8 mouse cellular contexts compared by ENCODE assay signal in genomic region chr5:17574413-17575182, GRCm38 (mm10). TPM values are rescaled to one million over a fixed set of nuclear protein-coding genes. Genes with fewer than 3 reads are reported as not detected.
A peak's percentile ranks its signal among the peaks of the same experiment; 100 is the strongest.
DNase-seq lines count a peak whose midpoint lies in the region; ATAC-seq and TF ChIP-seq lines count a peak whose summit lies in the region.

No protein-coding gene starts in this region.

- in situ Hi-C loops in ES-E14 (cut with MboI; ENCODE audit: low sequenced_read_pairs in 2 of 2, unreplicated experiment in 2 of 2): no loop called here

- H3K4me1 ChIP-seq in ES-E14 (ENCODE audit: control insufficient read depth in 2 of 2, insufficient read depth in 2 of 2, low read length in 2 of 2, poor library complexity in 1 of 2): no peaks in the 10 kb centered on the region
- no peaks in the 10 kb centered on the region for H3K4me1 ChIP-seq in brown adipose tissue, adult 24 weeks (ENCODE audit: control insufficient read depth, insufficient read depth, insufficient read length, low read length)

- H3K36me3 ChIP-seq in ES-E14 (ENCODE audit: control insufficient read depth, insufficient read depth, low read length, poor library complexity, severe bottlenecking): no peaks in the 10 kb centered on the region

- DNase-seq in ES-E14 (ENCODE audit: low read depth, low spot score): peak; percentile 48
- DNase-seq in heart, postnatal 4 days: peak; percentile 85
- DNase-seq in layer of hippocampus, postnatal 14 days (ENCODE audit: low spot score in 2 of 2): peak; percentile 52 to 63
- DNase-seq in lung, postnatal 10 days: peak; percentile 85
- DNase-seq in retina, embryonic 14.5 days (ENCODE audit: low spot score): peak; percentile 80
- peak; percentile 67 for DNase-seq in yolk sac, embryonic 10.5 days (ENCODE audit: low spot score)

- no peaks in the 10 kb centered on the region for H3K9me3 ChIP-seq in ES-E14 (ENCODE audit: control insufficient read depth, insufficient read depth, low read depth, low read length)

- no peak overlapping the region for H3K27ac ChIP-seq in ES-E14 (ENCODE audit: insufficient read depth, low read depth, low read length, poor library complexity, severe bottlenecking)
- no peak overlapping the region for H3K27ac ChIP-seq in brown adipose tissue, adult 24 weeks (replicated peaks; ENCODE audit: low read depth, low read length)

- ATAC-seq in frontal cortex, adult (ENCODE audit: low TSS enrichment): peak; percentile 93

- H3K9ac ChIP-seq in ES-E14 (ENCODE audit: insufficient read depth, low read depth, low read length, poor library complexity, severe bottlenecking): peak overlapping the region; percentile 57

- H3K4me3 ChIP-seq in ES-E14 (ENCODE audit: insufficient read depth in 1 of 2, low read depth in 1 of 2, low read length in 2 of 2, poor library complexity in 1 of 2, severe bottlenecking in 1 of 2): peak overlapping the region; percentile 64 to 73
- peak overlapping the region; percentile 62 for H3K4me3 ChIP-seq in brown adipose tissue, adult 24 weeks (ENCODE audit: insufficient read depth, low read depth, low read length)

TF ChIP-seq in ES-E14, 5 proteins besides CTCF, POLR2A, EP300 and RAD21:
- TF ChIP-seq ZC3H11A (IDR thresholded peaks at IDR 0.05; ENCODE audit: borderline replicate concordance, low read depth, low read length) (no peak), HCFC1 (IDR thresholded peaks at IDR 0.05; ENCODE audit: borderline replicate concordance, insufficient read depth, low read length) (no peak), CHD2 (IDR thresholded peaks at IDR 0.05; ENCODE audit: low read depth, low read length) (no peak), MAFK (IDR thresholded peaks at IDR 0.05; ENCODE audit: insufficient read depth, low read depth, low read length) (no peak), ZNF384 (IDR thresholded peaks at IDR 0.05; ENCODE audit: low read depth, low read length) (no peak)

RNA-seq across cellular contexts. Expression of gene Sema3c, which starts 0.5 kb away (rescaled TPM):
- total RNA-seq in ES-E14 (2012; rRNA removed): 3.9 and 7.0 TPM in 2 replicates
- polyA plus RNA-seq in brown adipose tissue, adult 24 weeks (2012; ENCODE audit: insufficient read depth, insufficient read length, missing spikeins): 11.1 and 12.1 TPM in 2 replicates
- total RNA-seq in heart, postnatal 4 days (2021): 10 to 100 TPM; 21.8 to 26.3 TPM
- 10 to 100 TPM; 48.7 to 52.1 TPM for total RNA-seq in layer of hippocampus, postnatal 14 days (2021)
